Mouse (Mus musculus) kidney, adult 11 months (tissue): ENCODE measurements around the gene Anapc15-ps.
"Not testable (repeated sequence)": the region's sequence is repeated elsewhere in the genome, so short reads cannot be mapped to it uniquely, and the experiment has no call there.

Experiments used
- DNase-seq: peaks from one replicate; pipeline ENCODE4 v3.0.0; 2022

Anapc15-ps gene

GRCm38 (mm10) chr10:95667371-95668030, 5.8 kb downstream of the Anapc15-ps start:
- no peak for DNase-seq

GRCm38 (mm10) chr10:95666791-95667190, 6.5 kb downstream of the Anapc15-ps start:
- DNase-seq, result no peak

GRCm38 (mm10) chr10:95665426-95665990, 7.7 kb downstream of the Anapc15-ps start:
- no peak for DNase-seq

GRCm38 (mm10) chr10:95664613-95665012, 8.6 kb downstream of the Anapc15-ps start:
- DNase-seq, result no peak

GRCm38 (mm10) chr10:95660356-95660755, 12.9 kb downstream of the Anapc15-ps start:
- no peak for DNase-seq

- no peak for DNase-seq
Measured at GRCm38 (mm10) chr10:95659471-95660150, 13.6 kb downstream of the Anapc15-ps start.

GRCm38 (mm10) chr10:95658836-95659343, 14.4 kb downstream of the Anapc15-ps start:
- no peak for DNase-seq

- DNase-seq, result peak; percentile 47
Measured at GRCm38 (mm10) chr10:95656236-95657225, 16.7 kb downstream of the Anapc15-ps start.

- no peak for DNase-seq
Measured at GRCm38 (mm10) chr10:95652131-95652530, 21.1 kb downstream of the Anapc15-ps start.

GRCm38 (mm10) chr10:95648326-95648888, 24.8 kb downstream of the Anapc15-ps start:
- DNase-seq, result peak; percentile 51

GRCm38 (mm10) chr10:95647128-95647527, 26.1 kb downstream of the Anapc15-ps start:
- DNase-seq, result no peak

- DNase-seq, result peak; percentile 61
Measured at GRCm38 (mm10) chr10:95646576-95646975, 26.7 kb downstream of the Anapc15-ps start.

GRCm38 (mm10) chr10:95643696-95644360, 29.4 kb downstream of the Anapc15-ps start:
- peak; percentile 46 for DNase-seq

GRCm38 (mm10) chr10:95643042-95643441, 30.2 kb downstream of the Anapc15-ps start:
- DNase-seq, result no peak

- DNase-seq, result no peak
Measured at GRCm38 (mm10) chr10:95641335-95641734, 31.9 kb downstream of the Anapc15-ps start.

GRCm38 (mm10) chr10:95639429-95639828, 33.8 kb downstream of the Anapc15-ps start:
- no peak for DNase-seq

- no peak for DNase-seq
Measured at GRCm38 (mm10) chr10:95634751-95635150, 38.5 kb downstream of the Anapc15-ps start.

- no peak for DNase-seq
Measured at GRCm38 (mm10) chr10:95634261-95634660, 39.0 kb downstream of the Anapc15-ps start.

GRCm38 (mm10) chr10:95631568-95631967, 41.7 kb downstream of the Anapc15-ps start:
- DNase-seq, result no peak

- no peak for DNase-seq
Measured at GRCm38 (mm10) chr10:95630726-95631345, 42.4 kb downstream of the Anapc15-ps start.

- DNase-seq, result not testable (repeated sequence)
Measured at GRCm38 (mm10) chr10:95630166-95630565, 43.1 kb downstream of the Anapc15-ps start.
